Mouse (Mus musculus): ENCODE results near the gene Adora3. TPM values are rescaled to one million over a fixed set of nuclear protein-coding genes. Genes with fewer than 3 reads are reported as not detected.

Adora3 gene
- 0.15 and 0.39 TPM in 2 replicates for polyA plus RNA-seq (2015; fragmentation: Nextera tagmentation; extraction: Ambion mirVana)

DNA sequence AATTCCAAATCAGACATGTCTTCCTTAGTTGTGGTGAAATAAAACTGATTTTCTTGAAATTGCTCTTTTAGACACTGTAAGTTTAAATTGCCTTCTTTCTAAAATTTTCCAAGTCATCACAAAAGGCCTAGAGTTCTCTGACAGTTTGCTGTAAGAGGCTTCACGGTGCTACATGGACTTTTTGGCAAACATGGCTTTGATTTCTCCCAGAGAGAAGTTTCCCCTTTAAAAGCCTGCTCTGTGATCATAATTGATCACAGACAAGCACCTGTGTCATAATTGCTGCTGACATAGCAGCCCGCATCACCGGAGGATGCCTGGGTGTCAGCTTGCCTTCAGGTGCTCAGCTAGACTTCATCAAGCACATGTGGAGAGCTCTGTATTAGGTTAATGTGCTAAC is at the start of gene Adora3, which contains the start of gene Tmigd3:
Adora3 (plus strand) TSS at position 301 of the 400 bp plus-strand sequence.
Tmigd3 (plus strand) TSS at position 346 of the 400 bp plus-strand sequence.
- no peak for ATAC-seq
- Histone ChIP-seq H3K4me2 (replicated peaks) (no peak within 1 kb of the TSS), H3K4me3 (replicated peaks) (no peak within 1 kb of the TSS), H3K9me3 (no peaks in the 10 kb centered on the region), H3K27ac (peak within 1 kb of the TSS; percentile 9; the same call in 1 of the 2 replicates), H3K9ac (no peak within 1 kb of the TSS), H3K27me3 (replicated peaks) (no peaks in the 10 kb centered on the region), H3K4me1 (replicated peaks) (peaks cover 9% of the 10 kb centered on the region; the same call in 1 of the 2 replicates), H3K36me3 (no peaks in the 10 kb centered on the region)
- 90% methylated on average over 3 of the region's 3 CpGs for WGBS

DNA sequence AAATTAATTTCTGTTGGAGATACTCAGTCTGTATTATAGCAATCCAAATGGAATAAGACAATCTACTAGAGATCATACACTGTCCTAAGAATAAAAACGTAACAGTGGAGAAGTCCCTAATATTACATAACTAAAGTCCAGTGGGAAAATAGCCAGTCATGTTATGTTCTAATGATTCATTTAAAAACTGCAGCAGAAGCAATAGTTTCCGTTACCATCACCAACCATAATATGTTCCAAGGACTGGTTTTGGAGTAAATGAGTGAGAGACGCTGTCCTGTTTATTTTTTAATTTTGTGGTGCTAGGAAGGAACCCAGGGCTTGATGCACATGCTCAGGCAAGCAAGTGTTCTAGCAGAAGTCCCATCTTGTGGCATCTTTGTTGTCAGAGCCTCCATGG is 49.2 kb upstream of the Adora3 start:
- 92% methylated on average over 3 of the region's 3 CpGs for WGBS
- no peaks in the 10 kb centered on the region for H3K36me3 ChIP-seq

DNA sequence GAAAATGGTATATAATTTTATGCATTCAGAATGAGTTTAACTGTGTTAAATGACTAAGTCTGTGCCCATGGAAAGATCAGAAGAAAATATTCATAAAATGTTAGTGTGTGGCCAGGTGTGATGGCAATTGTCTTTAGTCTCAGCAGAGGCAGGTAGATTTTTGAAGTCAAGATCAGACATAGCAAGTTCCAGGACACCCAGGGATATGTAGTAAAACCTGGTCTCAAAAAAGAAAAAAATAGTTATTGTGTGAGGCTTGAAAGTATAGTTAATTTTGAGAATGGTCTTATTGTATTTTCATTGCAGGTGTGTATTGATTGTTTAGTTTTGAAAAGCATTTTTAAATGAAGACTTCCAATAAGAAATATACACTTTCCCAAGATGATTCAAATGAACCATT is 47.0 kb upstream of the Adora3 start:
- Histone ChIP-seq H3K9me3 (no peaks in the 10 kb centered on the region), H3K9ac (no peak overlapping the region), H3K4me2 (replicated peaks) (no peak overlapping the region), H3K36me3 (no peaks in the 10 kb centered on the region), H3K4me3 (replicated peaks) (no peak overlapping the region), H3K4me1 (replicated peaks) (no peaks in the 10 kb centered on the region), H3K27me3 (replicated peaks) (no peaks in the 10 kb centered on the region), H3K27ac (no peak overlapping the region)
- no peak for ATAC-seq

More for the DNA sequence above, 49.2 kb upstream of the Adora3 start:
- no peak overlapping the region for H3K4me2 ChIP-seq (replicated peaks)
- H3K4me1 ChIP-seq (replicated peaks): no peaks in the 10 kb centered on the region
- H3K27ac ChIP-seq: no peak overlapping the region
- H3K4me3 ChIP-seq (replicated peaks): no peak overlapping the region
- no peaks in the 10 kb centered on the region for H3K9me3 ChIP-seq
- H3K27me3 ChIP-seq (replicated peaks): no peaks in the 10 kb centered on the region
- ATAC-seq: no peak
- H3K9ac ChIP-seq: no peak overlapping the region

DNA sequence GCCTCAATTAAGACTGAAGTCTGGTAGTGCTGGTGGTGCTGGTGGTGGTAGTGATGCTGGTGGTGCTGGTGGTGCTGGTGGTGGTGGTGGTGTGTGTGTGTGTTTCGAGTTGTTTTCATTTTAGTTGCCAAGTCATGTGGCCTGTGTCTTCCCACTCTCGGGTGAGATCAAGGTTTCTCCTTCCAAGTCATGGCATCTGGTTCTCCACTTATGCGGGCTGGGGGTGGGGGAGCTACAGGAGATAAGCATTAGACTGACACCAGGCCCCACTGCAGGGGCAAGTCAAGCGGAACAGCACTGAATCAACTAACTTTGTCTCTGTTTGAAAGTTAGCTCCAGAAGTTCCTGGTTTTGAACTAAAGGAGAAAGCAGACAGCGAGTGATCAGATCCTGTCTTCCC is 46.6 kb upstream of the Adora3 start:
- no peak overlapping the region for H3K4me3 ChIP-seq (replicated peaks)
- H3K4me1 ChIP-seq (replicated peaks): no peaks in the 10 kb centered on the region
- H3K36me3 ChIP-seq: no peaks in the 10 kb centered on the region
- no peak for ATAC-seq
- no peak overlapping the region for H3K27ac ChIP-seq
- H3K9me3 ChIP-seq: no peaks in the 10 kb centered on the region
- H3K4me2 ChIP-seq (replicated peaks): no peak overlapping the region
- no peaks in the 10 kb centered on the region for H3K27me3 ChIP-seq (replicated peaks)
- H3K9ac ChIP-seq: no peak overlapping the region
- 47% methylated on average over 5 of the region's 5 CpGs for WGBS

DNA sequence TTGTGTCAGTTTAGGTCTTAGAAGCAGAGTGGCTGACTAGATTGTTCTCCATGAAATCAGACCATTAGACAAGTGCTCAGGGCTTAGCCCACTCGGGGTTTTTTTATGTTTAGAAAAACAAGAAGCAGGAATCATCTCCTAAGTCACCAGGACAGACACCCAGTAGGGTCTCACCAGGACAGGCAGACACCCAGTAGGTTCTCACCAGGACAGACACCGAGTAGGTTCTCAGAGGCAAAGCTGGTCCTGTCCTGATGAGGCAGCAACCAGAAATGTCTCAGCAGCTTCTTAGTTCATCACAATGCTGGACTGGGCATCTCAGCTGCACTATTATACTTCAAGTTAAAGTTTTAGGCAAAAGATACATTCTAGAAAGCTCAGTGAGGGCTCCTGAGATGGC is 46.0 kb upstream of the Adora3 start:
- no peak overlapping the region for H3K4me3 ChIP-seq (replicated peaks)
- H3K4me2 ChIP-seq (replicated peaks): no peak overlapping the region
- H3K27ac ChIP-seq: no peak overlapping the region
- WGBS: 65% methylated on average over 2 of the region's 2 CpGs
- no peak for ATAC-seq
- no peaks in the 10 kb centered on the region for H3K27me3 ChIP-seq (replicated peaks)
- no peaks in the 10 kb centered on the region for H3K9me3 ChIP-seq
- H3K9ac ChIP-seq: no peak overlapping the region
- H3K36me3 ChIP-seq: no peaks in the 10 kb centered on the region
- H3K4me1 ChIP-seq (replicated peaks): no peaks in the 10 kb centered on the region

DNA sequence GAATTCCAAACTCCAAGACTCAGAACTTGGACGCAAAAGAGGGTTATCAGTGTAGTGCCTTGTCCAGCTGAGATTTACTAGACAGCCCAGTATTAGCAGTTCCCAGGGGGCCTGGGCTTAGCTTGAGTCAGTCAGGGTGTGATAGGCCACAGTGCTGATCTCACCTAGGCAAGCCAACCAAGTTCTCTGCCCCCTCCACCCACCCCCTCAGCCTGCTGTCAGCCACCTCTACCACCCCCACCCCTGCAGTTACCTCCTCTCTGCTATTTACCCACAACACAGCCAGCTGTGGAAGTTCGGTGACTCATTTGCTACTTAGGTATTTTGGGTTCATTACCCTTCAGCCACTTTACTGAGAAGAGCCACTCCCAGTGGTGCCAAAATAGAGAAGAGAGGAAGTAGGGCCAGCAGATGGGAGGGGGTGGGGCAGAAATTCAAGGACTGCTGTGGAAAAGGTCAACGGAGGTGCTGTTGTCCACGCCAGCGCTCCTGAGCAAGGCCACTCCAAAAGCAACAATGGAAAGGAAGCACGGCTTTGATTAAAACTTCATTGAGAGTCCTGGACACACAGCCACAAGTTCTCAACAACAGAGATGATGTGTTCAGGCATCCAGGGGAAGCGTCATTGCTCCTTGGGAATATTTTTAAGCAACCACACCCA is 45.0 kb upstream of the Adora3 start:
- Histone ChIP-seq H3K9me3 (no peaks in the 10 kb centered on the region), H3K4me1 (replicated peaks) (no peaks in the 10 kb centered on the region), H3K27me3 (replicated peaks) (no peaks in the 10 kb centered on the region), H3K27ac (no peak overlapping the region), H3K9ac (no peak overlapping the region), H3K4me3 (replicated peaks) (no peak overlapping the region), H3K4me2 (replicated peaks) (no peak overlapping the region), H3K36me3 (no peaks in the 10 kb centered on the region)
- 0 out of 2 replicates have a peak, but pooled peaks have one; percentile 36 for ATAC-seq
- 63% methylated on average over 7 of the region's 7 CpGs for WGBS

DNA sequence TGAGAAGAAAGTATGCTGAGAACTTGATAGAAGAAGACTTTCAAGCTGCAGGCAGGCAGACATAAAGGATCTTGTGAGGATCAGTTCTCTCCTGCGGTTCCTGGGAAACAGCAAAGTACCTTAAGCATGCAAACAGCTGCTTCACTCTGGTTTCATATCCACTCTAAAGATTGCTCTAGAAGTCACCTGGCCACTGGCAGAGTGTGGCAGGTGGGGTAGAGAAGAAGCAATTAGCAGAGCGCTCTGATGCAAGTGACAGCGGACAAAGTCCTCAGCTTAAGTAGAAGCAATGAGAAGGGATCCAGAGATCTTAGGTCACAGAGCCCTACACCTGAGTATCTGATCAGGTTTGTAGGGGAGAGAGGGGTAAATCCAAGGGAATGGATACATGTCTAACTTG is 39.1 kb upstream of the Adora3 start:
- 85% methylated on average over 3 of the region's 3 CpGs for WGBS
- no peaks in the 10 kb centered on the region for H3K4me1 ChIP-seq (replicated peaks)
- H3K9ac ChIP-seq: no peak overlapping the region
- no peak for ATAC-seq
- H3K9me3 ChIP-seq: no peaks in the 10 kb centered on the region
- no peak overlapping the region for H3K4me3 ChIP-seq (replicated peaks)
- H3K36me3 ChIP-seq: no peaks in the 10 kb centered on the region
- H3K4me2 ChIP-seq (replicated peaks): no peak overlapping the region
- H3K27me3 ChIP-seq (replicated peaks): no peaks in the 10 kb centered on the region
- H3K27ac ChIP-seq: no peak overlapping the region

DNA sequence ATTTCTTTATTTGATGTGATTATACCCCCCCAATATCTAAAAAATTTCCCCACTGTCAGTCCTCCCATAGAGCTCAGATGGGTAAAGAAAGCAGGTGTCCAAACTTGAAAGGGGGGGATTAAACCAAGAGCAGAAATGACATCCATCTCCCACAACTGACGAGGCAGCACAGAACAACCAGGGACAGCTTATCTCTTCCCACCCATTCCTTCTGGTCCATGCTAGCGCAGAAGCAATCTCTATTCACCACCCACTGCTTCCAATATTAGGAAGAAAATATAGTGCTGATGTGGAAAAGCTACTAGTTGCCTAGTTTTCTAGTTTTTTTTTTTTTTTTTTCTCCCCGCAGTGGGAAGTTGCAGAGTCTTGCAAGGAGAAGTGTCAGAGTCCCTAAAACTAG is 34.8 kb upstream of the Adora3 start:
- no peak for ATAC-seq
- Histone ChIP-seq H3K27ac (no peak overlapping the region), H3K4me3 (replicated peaks) (no peak overlapping the region), H3K36me3 (no peaks in the 10 kb centered on the region), H3K27me3 (replicated peaks) (no peaks in the 10 kb centered on the region), H3K4me2 (replicated peaks) (no peak overlapping the region), H3K9ac (no peak overlapping the region), H3K4me1 (replicated peaks) (no peaks in the 10 kb centered on the region), H3K9me3 (no peaks in the 10 kb centered on the region)
- WGBS: 69% methylated on average over 3 of the region's 3 CpGs

DNA sequence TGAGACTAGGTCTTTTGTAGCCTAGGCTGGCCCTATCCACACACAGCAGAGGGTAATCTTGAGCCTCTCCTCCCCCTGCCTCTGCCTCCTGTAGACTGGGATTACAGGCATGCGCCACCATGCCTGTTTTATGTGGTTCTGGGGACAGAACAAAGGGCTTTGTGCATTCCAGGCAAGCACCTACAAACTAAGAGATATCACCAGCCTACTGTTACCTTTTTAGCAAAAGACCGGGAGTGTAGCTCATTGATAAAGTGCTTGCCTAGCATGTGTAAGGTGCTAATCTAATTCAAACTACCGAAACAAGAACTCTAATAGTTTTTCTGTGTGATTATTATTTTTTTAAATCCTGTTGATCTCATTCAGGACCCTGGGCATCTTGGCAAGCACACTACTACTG is 33.8 kb upstream of the Adora3 start:
- Histone ChIP-seq H3K4me3 (replicated peaks) (no peak overlapping the region), H3K27ac (no peak overlapping the region), H3K9me3 (no peaks in the 10 kb centered on the region), H3K27me3 (replicated peaks) (no peaks in the 10 kb centered on the region), H3K9ac (no peak overlapping the region), H3K36me3 (no peaks in the 10 kb centered on the region), H3K4me1 (replicated peaks) (no peaks in the 10 kb centered on the region), H3K4me2 (replicated peaks) (no peak overlapping the region)
- no peak for ATAC-seq
- WGBS: 87% methylated on average over 3 of the region's 3 CpGs

DNA sequence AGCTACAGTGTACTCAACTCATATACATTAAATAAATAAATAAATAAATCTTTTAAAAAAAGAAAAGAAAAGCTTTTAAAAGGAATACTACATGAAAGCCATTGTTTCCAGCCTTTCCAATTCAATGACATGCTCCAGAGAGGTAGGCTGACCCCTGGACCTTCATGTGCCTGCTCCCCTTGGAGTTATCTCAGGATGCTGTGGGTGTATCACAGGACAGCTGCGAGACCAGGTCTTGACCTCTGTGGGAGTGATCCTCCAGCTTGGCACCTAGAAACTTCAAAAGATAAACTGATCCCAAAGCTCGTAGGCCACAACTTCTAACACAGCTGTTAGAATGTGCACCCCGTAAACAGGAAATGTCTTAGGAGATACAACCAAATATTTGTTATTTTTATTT is 32.0 kb upstream of the Adora3 start:
- no peak for ATAC-seq
- Histone ChIP-seq H3K36me3 (no peaks in the 10 kb centered on the region), H3K9ac (no peak overlapping the region), H3K4me2 (replicated peaks) (no peak overlapping the region), H3K27me3 (replicated peaks) (no peaks in the 10 kb centered on the region), H3K9me3 (no peaks in the 10 kb centered on the region), H3K4me3 (replicated peaks) (no peak overlapping the region), H3K27ac (no peak overlapping the region), H3K4me1 (replicated peaks) (no peaks in the 10 kb centered on the region)
- WGBS: 62% methylated on average over 3 of the region's 3 CpGs

DNA sequence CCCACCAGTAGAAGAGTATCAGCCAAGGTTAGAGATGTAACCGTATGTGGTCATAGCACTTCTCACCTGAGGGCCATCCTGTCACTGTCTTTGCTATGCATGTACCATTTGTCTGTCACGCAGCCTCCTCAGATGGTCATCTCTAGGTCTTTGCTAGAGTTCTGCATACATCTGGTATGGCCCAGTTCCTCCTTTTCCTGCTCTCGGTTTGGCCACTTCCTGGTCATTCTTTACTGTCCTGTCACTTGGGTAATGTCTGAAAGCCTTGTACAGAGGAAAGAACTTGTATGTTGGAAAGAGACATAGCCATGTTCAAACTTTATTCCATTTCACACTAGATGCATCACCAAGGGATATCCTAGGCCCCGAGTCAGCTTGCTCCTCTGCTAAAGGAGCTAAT is 30.8 kb upstream of the Adora3 start:
- H3K27me3 ChIP-seq (replicated peaks): no peaks in the 10 kb centered on the region
- no peak for ATAC-seq
- 89% methylated on average over 4 of the region's 4 CpGs for WGBS
- no peak overlapping the region for H3K27ac ChIP-seq
- no peak overlapping the region for H3K4me2 ChIP-seq (replicated peaks)
- no peaks in the 10 kb centered on the region for H3K4me1 ChIP-seq (replicated peaks)
- no peaks in the 10 kb centered on the region for H3K9me3 ChIP-seq
- H3K9ac ChIP-seq: no peak overlapping the region
- no peak overlapping the region for H3K4me3 ChIP-seq (replicated peaks)
- H3K36me3 ChIP-seq: no peaks in the 10 kb centered on the region

DNA sequence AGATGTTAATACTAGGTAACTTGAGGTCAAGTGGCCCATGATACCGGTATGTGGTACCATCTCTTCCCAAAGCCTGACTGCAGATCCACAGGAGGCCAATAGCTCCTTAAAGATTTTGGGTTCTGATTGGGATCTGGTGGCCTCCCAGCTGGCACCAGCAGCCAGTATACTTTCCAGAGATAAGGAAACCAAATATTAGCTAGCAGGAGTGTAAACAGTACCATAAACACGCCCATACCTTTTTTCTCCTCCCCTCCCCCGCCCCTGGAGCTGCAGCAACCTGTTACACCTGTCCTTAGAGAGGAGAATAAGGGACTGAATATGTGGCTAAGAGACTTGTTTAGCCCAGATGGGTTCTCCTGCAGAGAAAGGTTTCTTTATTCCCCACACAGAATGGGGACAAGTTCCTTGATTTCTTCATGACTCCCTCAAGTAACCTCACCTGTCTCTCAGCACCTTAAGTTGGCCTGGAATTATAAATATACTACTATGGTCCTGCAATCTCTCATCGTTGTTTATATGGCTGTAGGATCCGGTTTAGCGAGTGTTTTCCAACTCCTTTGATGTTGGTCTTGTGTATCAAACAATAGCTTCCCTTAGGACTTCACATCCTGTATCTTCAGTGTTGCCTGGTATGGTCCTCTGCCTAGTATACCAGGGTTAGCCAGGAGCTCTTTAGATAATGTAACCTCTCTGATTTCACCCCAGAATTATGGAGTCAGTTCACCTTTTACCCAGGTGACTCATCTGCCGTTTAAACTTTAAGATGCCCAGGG is 24.2 kb upstream of the Adora3 start:
- H3K4me3 ChIP-seq (replicated peaks): no peak overlapping the region
- H3K4me1 ChIP-seq (replicated peaks): no peaks in the 10 kb centered on the region
- no peaks in the 10 kb centered on the region for H3K9me3 ChIP-seq
- H3K9ac ChIP-seq: no peak overlapping the region
- H3K27me3 ChIP-seq (replicated peaks): no peaks in the 10 kb centered on the region
- H3K4me2 ChIP-seq (replicated peaks): no peak overlapping the region
- H3K27ac ChIP-seq: no peak overlapping the region
- no peaks in the 10 kb centered on the region for H3K36me3 ChIP-seq
- 38% methylated on average over 7 of the region's 7 CpGs for WGBS
- peak; percentile 95 for ATAC-seq

DNA sequence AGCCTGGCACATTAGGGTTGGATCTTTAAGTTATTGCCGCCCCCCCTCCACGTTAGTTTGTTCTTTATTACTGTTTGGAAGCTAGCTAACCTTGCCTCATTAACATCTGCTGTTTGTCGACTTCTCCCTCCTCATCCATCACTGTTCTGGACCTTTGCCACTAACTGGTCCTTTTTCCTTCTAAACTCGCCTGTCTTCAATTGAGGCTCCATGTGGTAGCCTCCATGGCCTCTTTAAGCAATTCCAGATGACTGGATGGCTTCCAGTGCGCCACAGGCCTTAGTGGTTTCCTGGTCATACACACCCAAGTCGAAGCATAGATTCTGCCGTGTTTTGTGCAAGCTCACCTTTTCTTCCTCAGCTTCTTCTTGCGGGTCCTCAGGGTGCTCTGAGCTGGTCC is 16.9 kb upstream of the Adora3 start:
- no peaks in the 10 kb centered on the region for H3K4me1 ChIP-seq (replicated peaks)
- no peaks in the 10 kb centered on the region for H3K36me3 ChIP-seq
- no peak overlapping the region for H3K4me3 ChIP-seq (replicated peaks)
- no peaks in the 10 kb centered on the region for H3K27me3 ChIP-seq (replicated peaks)
- no peak overlapping the region for H3K27ac ChIP-seq
- H3K9me3 ChIP-seq: no peaks in the 10 kb centered on the region
- no peak overlapping the region for H3K4me2 ChIP-seq (replicated peaks)
- no peak overlapping the region for H3K9ac ChIP-seq
- WGBS: 66% methylated on average over 8 of the region's 8 CpGs
- no peak for ATAC-seq

Measured in intestine, embryonic 15.5 days (tissue).